Mouse (Mus musculus) liver, embryonic 12.5 days (tissue): Measurements from ENCODE around the gene Unc13d. TPM values are rescaled to one million over a fixed set of nuclear protein-coding genes. Genes with fewer than 3 reads are reported as not detected.

Source experiments
- ATAC-seq: fragments of 200-750 bp; cut with Nextera tagmentation; 2 replicates; pipeline ENCODE4 v1.8.0; 2017; ENCODE audit warnings: moderate number of reproducible peaks, mild to moderate bottlenecking, moderate library complexity
- H3K27ac ChIP-seq: fragments of 300-500 bp; sonication (generic); 2 replicates; pipeline ENCODE4 v1.5.1; 2016; ENCODE audit warnings: mild to moderate bottlenecking
- H3K27me3 ChIP-seq: fragments of 300-500 bp; sonication (generic); replicated peaks from 2 replicates; pipeline ENCODE4 v1.6.1; 2016; ENCODE audit warnings: mild to moderate bottlenecking, moderate library complexity
- H3K36me3 ChIP-seq: fragments of 300-500 bp; sonication (generic); 2 replicates; pipeline ENCODE4 v1.6.1; 2016; ENCODE audit warnings: mild to moderate bottlenecking, moderate library complexity
- H3K4me1 ChIP-seq: fragments of 300-500 bp; sonication (generic); 2 replicates; pipeline ENCODE4 v1.6.1; 2016
- H3K4me2 ChIP-seq: fragments of 300-500 bp; sonication (generic); 2 replicates; pipeline ENCODE4 v1.6.1; 2016; ENCODE audit warnings: mild to moderate bottlenecking, moderate library complexity
- H3K4me3 ChIP-seq: fragments of 300-500 bp; sonication (generic); 2 replicates; pipeline ENCODE4 v1.5.1; 2016; ENCODE audit warnings: mild to moderate bottlenecking, moderate library complexity
- H3K9ac ChIP-seq: fragments of 300-500 bp; sonication (generic); 2 replicates; pipeline ENCODE4 v1.6.1; 2016; ENCODE audit warnings: mild to moderate bottlenecking, moderate library complexity
- H3K9me3 ChIP-seq: fragments of 300-500 bp; sonication (generic); replicated peaks from 2 replicates; pipeline ENCODE4 v1.6.1; 2016; ENCODE audit warnings: mild to moderate bottlenecking, moderate library complexity
- WGBS: fragments of 180-500 bp; shearing (Covaris S2); methylation state at CpG from one replicate; pipeline ENCODE4 v1.1.7; 2016; ENCODE audit not compliant: insufficient replicate concordance; 5-methylcytosine and 5-hydroxymethylcytosine counted together
- polyA plus RNA-seq: library from polyadenylated mRNA; unstranded; fragments of >200 nt; fragmentation: Nextera tagmentation; extraction: Ambion mirVana; gene quantifications from 2 replicates; pipeline ENCODE4 v1.2.1, GENCODE M21; 2016

Gene Unc13d
- polyA plus RNA-seq, 1 experiment from 2014 or later: 50.1 TPM

DNA sequence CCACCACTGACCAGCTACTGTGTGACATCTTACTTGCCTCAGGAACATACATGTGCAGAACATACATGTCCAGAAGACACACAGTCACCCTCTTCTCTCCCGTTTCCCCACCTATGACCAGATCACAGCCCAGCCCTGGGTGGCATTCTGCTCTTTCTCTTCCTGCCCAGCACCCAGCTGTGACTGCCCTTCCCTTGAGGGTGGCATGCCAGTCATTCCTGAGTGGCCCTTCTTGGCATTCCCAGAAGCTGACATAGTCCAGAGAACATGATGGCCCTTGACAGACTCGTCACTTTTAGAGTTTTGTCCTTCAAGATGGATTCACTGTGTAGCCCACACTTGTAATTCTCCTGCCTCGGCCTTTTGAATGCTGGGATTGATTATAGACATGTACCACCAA, 5.2 kb downstream of the Unc13d start:
- peaks cover 44% of the 10 kb centered on the region for H3K4me1 ChIP-seq
- no peaks in the 10 kb centered on the region for H3K27me3 ChIP-seq
- no peaks in the 10 kb centered on the region for H3K9me3 ChIP-seq
- no peak overlapping the region for H3K4me2 ChIP-seq
- no peak overlapping the region for H3K4me3 ChIP-seq
- H3K27ac ChIP-seq: no peak overlapping the region
- ATAC-seq: no peak
- peaks cover 57% of the 10 kb centered on the region for H3K36me3 ChIP-seq
- no peak overlapping the region for H3K9ac ChIP-seq
- 82% methylated on average over 3 of the region's 3 CpGs for WGBS

DNA sequence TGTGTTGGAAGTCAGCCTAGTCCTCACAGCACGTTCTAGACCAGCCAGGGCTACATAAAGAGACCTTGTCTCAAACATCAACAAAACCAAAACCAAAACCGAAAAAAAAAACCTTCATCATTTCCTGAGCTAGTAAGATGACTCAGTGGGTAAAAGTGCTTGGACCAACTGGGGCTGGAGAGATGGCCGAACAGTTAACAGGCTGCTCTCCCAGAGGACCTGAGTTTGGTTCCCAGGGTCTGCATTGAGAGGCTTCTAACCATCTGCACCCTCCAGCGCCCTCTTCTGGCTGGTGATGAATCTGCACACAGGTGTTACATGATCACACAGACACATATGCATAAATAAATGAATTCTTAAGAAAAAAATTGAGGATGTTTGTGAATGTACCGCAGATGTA, 6.3 kb downstream of the Unc13d start:
- Histone ChIP-seq H3K9me3 (no peaks in the 10 kb centered on the region), H3K4me3 (no peak overlapping the region), H3K9ac (no peak overlapping the region), H3K4me1 (peaks cover 40% of the 10 kb centered on the region), H3K27me3 (no peaks in the 10 kb centered on the region), H3K27ac (no peak overlapping the region), H3K36me3 (peaks cover 68% of the 10 kb centered on the region), H3K4me2 (no peak overlapping the region)
- 38% methylated on average over 5 of the region's 5 CpGs for WGBS
- no peak for ATAC-seq

DNA sequence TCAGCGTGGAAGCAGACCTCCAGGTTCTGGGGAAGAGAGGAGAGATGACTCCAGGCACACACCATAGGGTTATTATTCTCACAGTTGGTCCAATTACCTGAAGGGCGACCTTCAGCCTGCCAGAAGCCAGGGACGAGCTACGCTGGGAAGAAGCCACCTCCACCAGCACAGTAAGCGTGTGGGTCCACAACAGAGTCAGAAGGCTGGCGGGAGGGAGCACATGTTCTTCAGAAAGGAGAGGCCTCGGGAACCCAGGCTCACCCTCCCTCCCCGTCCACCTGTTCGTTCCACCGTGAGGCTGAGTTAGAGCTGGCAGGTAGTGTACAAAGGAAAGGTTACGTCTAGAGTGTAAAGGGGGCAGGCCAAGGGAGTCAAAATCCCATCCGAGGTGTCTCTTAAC, 12.4 kb downstream of the Unc13d start:
- 83% methylated on average over 12 of the region's 12 CpGs for WGBS
- Histone ChIP-seq H3K36me3 (peaks cover 98% of the 10 kb centered on the region), H3K4me1 (peaks cover 8% of the 10 kb centered on the region), H3K27ac (no peak overlapping the region), H3K4me3 (no peak overlapping the region), H3K27me3 (no peaks in the 10 kb centered on the region), H3K9ac (no peak overlapping the region), H3K9me3 (no peaks in the 10 kb centered on the region), H3K4me2 (no peak overlapping the region)
- no peak for ATAC-seq

DNA sequence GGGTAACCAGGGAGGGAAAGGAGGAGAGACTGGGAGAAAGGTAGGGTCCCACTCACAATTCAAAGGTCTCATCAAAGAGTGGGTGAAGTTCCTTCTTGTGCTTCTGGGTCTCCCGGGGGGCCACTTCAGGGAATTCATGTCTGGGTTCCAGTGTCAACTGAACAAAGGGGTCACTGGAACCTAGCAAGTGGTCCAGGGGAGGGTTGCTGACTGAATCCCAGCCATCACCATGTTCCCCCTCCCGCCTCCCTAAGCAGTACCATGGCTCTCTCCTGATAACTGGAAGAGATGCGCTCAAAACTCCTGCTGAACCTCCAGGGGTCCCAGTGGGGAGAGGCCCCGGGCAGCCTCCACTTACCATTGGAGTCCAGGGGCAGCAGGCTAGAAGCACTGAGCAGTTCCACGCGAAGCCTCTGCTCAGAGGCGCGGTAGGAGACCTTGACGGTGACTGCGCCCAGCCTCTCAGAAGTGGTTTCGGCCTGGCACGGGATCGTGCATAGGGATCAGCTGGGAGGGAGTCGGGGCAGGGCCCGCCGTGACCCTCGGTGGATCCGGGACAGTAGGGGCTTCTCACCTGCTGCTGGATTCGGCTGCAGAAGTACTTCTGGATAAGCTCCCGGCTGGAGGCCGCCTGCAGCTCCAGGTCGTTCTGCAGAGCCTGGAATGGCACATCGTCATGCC, 13.4 kb downstream of the Unc13d start:
- H3K4me1 ChIP-seq: peaks cover 8% of the 10 kb centered on the region
- no peaks in the 10 kb centered on the region for H3K9me3 ChIP-seq
- H3K4me3 ChIP-seq: no peak overlapping the region
- no peak overlapping the region for H3K4me2 ChIP-seq
- ATAC-seq: no peak
- H3K27me3 ChIP-seq: no peaks in the 10 kb centered on the region
- WGBS: 79% methylated on average over 23 of the region's 23 CpGs
- H3K27ac ChIP-seq: no peak overlapping the region
- peaks cover 98% of the 10 kb centered on the region for H3K36me3 ChIP-seq
- H3K9ac ChIP-seq: 0 out of 2 replicates have a peak overlapping the region, but pooled peaks have one; percentile 9

DNA sequence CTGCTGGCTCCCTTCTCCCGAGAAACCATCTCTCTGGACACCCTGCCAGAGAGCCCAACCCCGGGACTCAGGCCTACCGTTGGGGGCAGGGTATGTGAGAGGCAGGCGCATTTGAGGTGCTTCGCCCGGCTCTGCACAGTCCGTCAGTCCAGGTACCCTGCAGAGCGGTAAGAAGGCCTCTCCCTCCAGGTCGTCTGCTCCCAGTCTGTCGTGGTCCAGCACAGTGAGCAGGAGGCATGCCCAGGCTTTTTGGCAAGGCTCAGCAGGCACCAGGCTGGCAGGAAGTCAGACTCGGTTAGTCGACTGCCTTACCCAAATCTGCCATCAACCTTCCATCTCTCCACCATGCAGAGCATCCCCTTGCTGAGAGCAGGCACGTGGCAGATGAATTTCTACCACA, 14.2 kb downstream of the Unc13d start:
- Histone ChIP-seq H3K4me3 (no peak overlapping the region), H3K9me3 (no peaks in the 10 kb centered on the region), H3K27me3 (no peaks in the 10 kb centered on the region), H3K9ac (no peak overlapping the region), H3K4me1 (peaks cover 12% of the 10 kb centered on the region), H3K27ac (no peak overlapping the region), H3K36me3 (peaks cover 98% of the 10 kb centered on the region), H3K4me2 (no peak overlapping the region)
- ATAC-seq: no peak
- WGBS: 78% methylated on average over 13 of the region's 13 CpGs

DNA sequence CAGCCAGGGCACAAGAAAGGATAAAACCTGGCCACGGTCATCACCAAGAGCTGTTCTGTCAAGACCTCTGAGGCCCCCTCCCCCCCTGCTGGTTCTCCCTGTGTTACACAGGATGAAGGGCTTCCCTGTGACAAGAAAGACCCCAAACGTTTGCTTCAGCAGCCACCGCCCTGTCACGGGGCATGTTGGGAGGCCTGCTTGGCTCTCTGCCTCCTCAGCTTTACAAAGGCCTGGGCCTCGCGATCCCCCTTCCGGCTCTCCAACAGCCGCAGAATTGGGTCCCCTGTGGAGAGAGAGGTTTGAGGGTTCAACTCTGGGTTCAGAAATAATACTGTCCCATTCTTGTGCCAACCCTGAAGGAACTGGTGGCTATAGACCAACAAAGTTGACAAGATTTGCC, 15.2 kb downstream of the Unc13d start:
- no peak overlapping the region for H3K9ac ChIP-seq
- peaks cover 98% of the 10 kb centered on the region for H3K36me3 ChIP-seq
- no peak overlapping the region for H3K27ac ChIP-seq
- no peak overlapping the region for H3K4me2 ChIP-seq
- no peak overlapping the region for H3K4me3 ChIP-seq
- WGBS: 77% methylated on average over 8 of the region's 8 CpGs
- no peaks in the 10 kb centered on the region for H3K9me3 ChIP-seq
- H3K27me3 ChIP-seq: no peaks in the 10 kb centered on the region
- no peak for ATAC-seq
- H3K4me1 ChIP-seq: peaks cover 22% of the 10 kb centered on the region

DNA sequence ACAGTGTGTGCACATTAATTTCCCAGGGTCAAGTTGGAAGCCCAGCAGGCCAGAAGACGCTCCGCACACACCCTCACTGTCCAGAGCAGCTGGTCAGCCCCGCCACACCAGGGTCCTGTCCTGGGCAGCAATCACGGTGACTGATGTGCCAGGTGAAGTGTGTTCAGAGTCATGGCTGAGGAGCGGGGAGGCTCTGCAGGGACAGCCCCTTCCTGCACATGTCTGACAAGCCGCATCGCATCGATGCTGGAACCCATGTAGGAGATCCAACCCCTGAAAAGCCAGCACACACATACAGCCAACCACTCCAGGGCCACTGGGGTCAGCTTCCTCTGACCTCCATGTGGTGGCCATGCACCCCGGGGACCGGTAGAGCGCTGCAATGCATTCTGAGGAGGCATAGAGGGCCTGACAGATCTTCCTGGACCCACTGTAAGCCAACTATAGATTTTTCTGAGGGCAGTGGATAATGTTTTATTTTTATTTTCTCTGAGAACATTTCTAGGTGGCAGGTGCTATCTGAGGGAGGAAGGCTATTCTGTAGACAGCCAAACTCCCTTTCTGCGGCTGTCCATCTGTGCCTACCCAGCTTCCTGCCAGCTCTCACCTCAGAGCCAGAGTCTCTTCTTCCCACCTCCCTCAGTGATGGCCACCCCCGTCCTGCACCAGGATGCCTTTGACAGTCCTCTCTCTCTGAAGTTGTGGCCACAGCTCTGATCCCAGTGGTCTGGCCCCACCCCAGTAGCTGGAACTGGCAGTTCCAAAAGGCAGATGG, 15.9 kb downstream of the Unc13d start:
- WGBS: 83% methylated on average over 13 of the region's 13 CpGs
- H3K4me1 ChIP-seq: peaks cover 23% of the 10 kb centered on the region
- peaks cover 98% of the 10 kb centered on the region for H3K36me3 ChIP-seq
- H3K9ac ChIP-seq: no peak overlapping the region
- no peak for ATAC-seq
- H3K4me3 ChIP-seq: no peak overlapping the region
- H3K9me3 ChIP-seq: no peaks in the 10 kb centered on the region
- H3K27me3 ChIP-seq: no peaks in the 10 kb centered on the region
- no peak overlapping the region for H3K27ac ChIP-seq
- no peak overlapping the region for H3K4me2 ChIP-seq

DNA sequence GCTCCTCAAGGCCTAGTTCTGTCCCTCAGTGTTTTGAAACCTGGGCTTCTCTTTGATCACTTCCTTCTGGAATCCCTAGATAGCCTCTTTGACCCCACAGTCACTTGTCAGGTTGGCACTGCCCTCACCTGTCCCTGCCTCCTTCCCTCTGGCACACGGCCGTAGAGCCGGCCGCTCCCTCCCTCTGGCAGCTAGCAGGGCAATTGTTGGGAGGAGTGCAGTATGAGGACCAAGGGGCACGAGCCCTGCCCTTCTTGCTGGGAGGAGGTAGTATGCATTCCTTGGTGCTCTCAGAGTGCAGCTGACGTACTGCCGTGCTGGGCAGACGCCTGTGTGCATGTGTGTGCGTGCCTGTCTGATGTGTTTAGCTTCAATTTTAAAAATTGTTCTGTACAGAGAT, 17.2 kb downstream of the Unc13d start:
- no peak for ATAC-seq
- H3K4me1 ChIP-seq: peaks cover 34% of the 10 kb centered on the region

DNA sequence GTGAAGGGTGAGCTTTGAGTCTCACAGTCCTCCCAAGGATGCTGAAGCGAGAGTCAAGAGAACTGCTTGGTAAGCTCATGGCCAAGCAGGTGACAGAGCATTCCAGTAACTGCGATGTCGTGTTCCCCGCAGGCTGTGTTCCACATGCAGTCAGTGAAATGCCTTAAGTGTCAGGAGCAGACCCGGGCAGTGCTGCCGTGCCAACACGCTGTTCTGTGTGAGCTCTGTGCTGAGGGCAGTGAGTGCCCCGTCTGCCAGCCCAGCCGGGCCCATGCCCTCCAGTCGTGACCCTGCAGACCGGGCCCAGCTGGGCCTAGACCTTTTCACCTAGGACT, 18.1 kb downstream of the Unc13d start:
- peaks cover 44% of the 10 kb centered on the region for H3K4me1 ChIP-seq
- no peak overlapping the region for H3K9ac ChIP-seq
- H3K9me3 ChIP-seq: no peaks in the 10 kb centered on the region
- H3K4me2 ChIP-seq: no peak overlapping the region
- no peak overlapping the region for H3K27ac ChIP-seq
- peaks cover 99% of the 10 kb centered on the region for H3K36me3 ChIP-seq
- WGBS: 91% methylated on average over 11 of the region's 11 CpGs
- H3K27me3 ChIP-seq: no peaks in the 10 kb centered on the region
- H3K4me3 ChIP-seq: no peak overlapping the region
- ATAC-seq: no peak

More for the DNA sequence above, 17.2 kb downstream of the Unc13d start:
- Histone ChIP-seq H3K9ac (no peak overlapping the region), H3K36me3 (peaks cover 99% of the 10 kb centered on the region), H3K27ac (0 out of 2 replicates have a peak overlapping the region, but pooled peaks have one; percentile 17), H3K27me3 (no peaks in the 10 kb centered on the region), H3K4me2 (no peak overlapping the region), H3K9me3 (no peaks in the 10 kb centered on the region), H3K4me3 (no peak overlapping the region)
- 83% methylated on average over 9 of the region's 9 CpGs for WGBS

DNA sequence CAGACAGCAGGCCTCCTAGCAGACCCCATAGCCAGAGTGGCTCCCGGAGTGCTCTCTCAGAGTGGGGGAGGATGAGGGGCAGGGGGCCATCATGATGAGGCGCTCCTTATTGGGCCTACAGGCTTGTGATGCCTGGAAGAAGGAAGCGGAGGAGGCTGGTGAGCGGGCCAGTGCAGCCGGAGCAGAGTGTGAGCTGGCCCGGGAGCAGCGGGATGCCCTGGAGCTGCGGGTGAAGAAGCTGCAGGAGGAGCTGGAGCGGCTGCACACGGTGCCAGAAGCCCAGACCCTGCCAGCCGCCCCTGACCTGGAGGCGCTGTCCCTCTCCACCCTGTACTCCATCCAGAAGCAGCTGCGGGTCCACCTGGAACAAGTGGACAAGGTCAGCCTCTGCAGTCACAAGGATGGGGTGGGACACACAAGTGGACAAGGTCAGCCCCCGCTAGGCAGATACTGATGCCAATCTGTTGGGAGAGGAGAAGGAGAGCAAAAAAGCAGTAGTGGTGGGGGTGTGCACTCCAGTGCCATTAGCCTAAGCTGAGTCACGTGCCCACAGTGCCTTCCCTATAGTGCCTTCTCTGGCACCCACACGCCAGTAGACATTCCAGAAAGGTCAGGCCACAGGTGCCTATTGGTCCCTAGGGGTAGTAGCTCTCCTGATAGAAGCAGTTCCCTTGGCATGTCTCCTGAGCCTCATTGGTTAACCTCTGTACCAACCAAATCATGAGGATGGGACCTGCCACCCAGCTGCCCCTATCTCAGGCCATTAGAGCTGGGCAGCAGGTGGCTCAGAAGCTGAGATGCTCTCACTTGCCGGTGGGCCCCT, 18.7 kb downstream of the Unc13d start:
- Histone ChIP-seq H3K4me1 (peaks cover 45% of the 10 kb centered on the region), H3K27me3 (no peaks in the 10 kb centered on the region), H3K4me2 (no peak overlapping the region), H3K4me3 (no peak overlapping the region), H3K36me3 (peaks cover 99% of the 10 kb centered on the region), H3K9me3 (no peaks in the 10 kb centered on the region), H3K9ac (no peak overlapping the region), H3K27ac (no peak overlapping the region)
- WGBS: 91% methylated on average over 17 of the region's 17 CpGs
- ATAC-seq: no peak

DNA sequence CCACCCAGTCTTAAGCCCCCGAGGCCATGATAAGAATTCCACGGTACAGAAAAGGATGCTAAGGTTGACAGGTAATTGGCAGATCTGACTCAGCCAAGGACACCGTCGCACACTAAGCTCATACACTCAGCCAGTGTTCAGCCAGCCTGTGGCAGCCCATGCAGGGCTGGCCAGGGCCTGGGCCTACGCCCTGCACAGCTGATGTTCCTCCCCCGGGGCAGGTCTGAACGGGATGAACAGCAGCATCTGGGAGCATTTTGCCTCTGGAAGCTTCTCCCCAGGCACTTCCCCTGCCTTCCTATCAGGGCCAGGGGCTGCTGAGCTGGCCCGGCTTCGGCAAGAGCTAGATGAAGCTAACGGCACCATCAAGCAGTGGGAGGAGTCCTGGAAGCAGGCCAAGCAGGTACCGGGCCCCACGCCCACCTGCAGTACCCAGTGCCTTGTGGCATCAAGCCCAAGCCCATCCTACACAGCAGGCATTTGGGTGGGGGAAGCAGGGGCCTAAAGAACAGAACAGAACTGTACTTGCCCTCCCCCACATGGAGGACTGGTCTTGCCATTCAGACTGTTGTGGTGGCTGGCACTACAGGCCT, 19.6 kb downstream of the Unc13d start:
- Histone ChIP-seq H3K4me2 (peak overlapping the region; percentile 39), H3K9ac (peak overlapping the region; percentile 54; the same call in 1 of the 2 replicates), H3K27me3 (no peaks in the 10 kb centered on the region), H3K4me3 (no peak overlapping the region), H3K36me3 (peaks cover 99% of the 10 kb centered on the region), H3K9me3 (no peaks in the 10 kb centered on the region), H3K4me1 (peaks cover 54% of the 10 kb centered on the region), H3K27ac (peak overlapping the region; percentile 78; the same call in 1 of the 2 replicates)
- no peak for ATAC-seq
- WGBS: 75% methylated on average over 12 of the region's 12 CpGs
